Mouse (Mus musculus) neutrophil, adult 65 days (primary cell): ENCODE data around the gene Nrbp1. TPM values are rescaled to one million over a fixed set of nuclear protein-coding genes. Genes with fewer than 3 reads are reported as not detected.

ENCODE experiments used
- total RNA-seq: library from RNA; stranded (reverse); gene quantifications from 2 replicates; pipeline ENCODE4 v1.2.4, GENCODE M21; 2023

Gene Nrbp1
- total RNA-seq = 228 and 242 TPM in 2 replicates

DNA sequence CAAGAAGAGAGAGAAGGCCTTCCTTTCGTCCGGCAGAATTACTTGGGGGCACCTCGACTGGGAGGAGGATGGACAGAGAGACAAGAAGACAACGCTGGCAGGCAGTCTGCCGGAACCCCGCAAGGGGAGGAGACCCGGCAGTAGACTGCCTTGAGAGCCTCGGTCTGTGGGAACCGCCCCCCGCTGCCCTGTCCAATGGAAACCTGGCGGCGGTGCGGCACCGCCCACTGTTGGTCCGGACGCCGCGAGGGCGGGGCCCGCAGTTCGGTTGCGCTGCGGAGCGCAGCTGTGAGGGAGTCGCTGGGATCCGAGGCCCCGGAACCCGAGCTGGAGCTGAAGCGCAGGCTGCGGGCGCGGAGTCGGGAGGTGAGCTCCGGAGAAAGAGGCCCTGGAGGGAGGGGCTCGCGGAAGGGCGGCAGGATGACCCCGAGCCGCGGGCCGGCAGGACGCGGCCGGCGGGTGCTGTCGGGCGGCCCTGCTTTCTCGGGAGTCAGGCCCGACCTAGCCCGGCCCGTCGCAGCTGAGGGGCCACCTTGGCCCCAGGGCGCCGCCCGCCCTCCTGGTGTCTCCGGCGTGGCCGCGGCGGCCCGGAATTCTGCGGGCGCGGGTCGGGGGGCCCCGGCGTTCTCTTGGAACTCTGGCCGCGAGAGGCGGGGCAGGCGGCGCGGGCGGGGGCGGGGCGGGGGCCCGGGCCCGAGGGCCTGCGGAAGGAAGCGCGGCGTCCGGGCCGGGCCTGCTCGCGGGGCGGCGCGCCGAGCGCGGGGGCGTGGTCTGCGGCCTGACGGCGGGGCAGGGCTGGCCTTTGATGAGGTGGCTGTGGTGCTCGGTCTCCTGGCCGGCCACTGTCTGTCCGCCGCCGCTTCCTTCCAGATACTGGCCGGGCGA is at the start of gene Nrbp1, which contains the start of gene Gm9970:
Gene Nrbp1 (plus strand): TSS at position 228 of the 885 bp plus-strand sequence.
Gene Gm9970 (minus strand): TSS at position 596 of the 885 bp plus-strand sequence.

GRCm38 (mm10) chr5:31192939-31193630 is 47.6 kb upstream of the Nrbp1 start, which contains the start of the genes Snx17 and Eif2b4:
Gene Snx17 (plus strand): TSS chr5:31193227.
Gene Eif2b4 (minus strand): TSS chr5:31193430.

DNA sequence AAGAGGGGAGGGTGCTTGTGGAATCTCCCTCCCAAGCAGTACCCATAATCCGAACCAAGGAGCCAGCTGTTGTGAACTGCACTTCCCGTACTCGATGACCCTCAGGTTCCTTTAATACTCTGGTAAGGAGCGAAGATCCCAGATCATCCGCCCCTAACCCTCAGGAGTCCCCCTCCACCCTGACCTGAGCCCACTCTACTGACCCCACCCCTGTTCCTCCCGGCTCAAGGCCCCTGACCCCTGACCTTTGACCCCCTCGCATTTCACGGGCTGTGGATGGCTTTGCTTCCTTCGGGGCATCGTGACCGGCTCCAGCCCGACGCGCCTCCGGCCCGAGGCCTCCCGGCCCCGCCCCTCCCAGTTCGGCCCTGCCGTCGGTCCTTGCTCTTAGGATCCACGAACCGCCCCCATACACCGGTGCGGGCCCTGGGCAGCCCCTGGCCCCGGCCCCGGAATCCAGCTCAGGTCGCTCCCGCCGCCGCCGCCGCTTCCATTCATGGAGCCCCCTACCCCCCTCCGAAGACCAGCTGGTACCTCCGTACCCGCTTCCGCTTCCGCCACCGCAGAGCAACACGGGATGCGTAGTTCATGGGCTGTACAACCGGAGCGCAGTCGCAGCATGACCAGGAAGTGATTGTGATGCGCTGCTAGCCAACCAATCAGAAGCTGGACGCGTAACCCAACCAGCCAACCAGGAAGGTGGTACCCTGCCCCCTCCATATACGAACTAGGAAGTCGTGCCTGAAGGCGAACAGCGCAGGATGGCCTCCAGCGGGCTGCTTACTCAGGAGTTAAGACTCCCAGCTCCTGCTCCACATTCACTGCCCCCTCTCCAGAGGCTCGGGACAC is 38.7 kb upstream of the Nrbp1 start, which contains the start of gene Zfp513:
Gene Zfp513 (minus strand): TSS at position 562 of the 849 bp plus-strand sequence.

DNA sequence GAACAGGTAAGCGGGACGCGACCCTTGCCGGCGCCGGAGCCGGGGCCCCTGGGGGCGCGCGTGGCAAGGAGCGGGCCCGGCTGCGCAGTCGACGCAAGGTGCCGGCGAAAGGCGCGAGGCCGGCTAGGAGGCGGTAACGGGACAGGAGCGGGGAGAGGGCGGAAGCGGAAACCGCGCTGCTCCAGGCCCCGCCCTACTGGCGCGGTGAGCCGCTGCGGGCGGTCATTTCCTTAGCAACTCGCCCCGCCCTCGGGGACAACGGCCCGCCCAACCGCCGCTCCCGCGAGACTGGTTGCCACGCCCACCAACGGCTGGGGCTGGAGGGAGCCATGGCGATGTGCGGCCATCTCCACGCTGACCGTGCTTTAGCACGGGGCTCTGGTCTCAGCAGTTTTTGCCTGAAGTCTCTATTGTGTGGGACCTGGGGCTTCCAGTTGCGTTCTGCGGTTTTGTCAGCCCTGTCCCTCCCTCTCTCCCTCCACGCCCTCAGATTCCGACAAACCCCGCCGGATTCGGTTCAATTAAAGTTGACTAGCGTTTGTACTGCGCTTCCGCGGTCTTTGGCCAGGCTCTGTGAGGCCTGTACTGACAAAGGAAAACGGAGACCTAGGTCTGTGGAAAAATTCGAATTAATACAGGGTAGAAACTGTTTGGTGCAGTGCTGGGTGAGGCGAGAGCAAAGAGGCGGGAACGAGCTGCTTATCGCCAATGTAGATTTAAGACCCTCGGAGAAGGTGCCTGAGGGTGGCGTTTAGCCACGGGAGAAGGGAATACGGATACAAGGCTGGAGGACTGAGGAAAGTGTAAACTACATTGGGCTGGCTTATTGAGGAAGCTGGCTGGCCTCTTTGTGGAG is 20.0 kb upstream of the Nrbp1 start, which contains the start of gene Ppm1g:
Gene Ppm1g (minus strand): TSS at position 240 of the 856 bp plus-strand sequence.

DNA sequence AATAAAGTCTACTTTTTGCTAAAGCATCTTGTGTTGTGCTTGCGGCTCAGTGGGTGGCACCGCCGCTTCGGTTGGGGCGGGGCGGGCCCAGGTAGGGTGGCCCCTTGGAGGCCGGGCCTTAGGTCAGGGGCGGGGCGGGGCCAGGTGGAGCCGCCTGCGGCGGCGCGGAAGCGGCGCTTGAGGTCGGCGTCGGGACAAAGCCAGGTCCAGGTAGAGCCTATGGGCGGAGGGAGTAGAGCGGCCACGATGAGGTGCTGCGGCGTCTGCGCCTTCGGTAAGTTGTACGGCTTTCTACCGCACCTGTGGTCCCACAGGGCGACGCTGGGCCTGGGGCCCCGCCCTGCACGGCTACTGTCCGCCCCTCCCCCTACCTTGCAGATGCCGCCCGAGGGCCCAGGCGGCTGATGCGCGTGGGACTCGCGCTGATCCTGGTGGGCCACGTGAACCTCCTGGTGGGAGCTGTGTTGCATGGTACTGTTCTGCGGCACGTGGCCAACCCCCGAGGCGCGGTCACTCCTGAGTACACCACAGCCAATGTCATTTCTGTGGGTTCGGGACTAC is 11.0 kb downstream of the Nrbp1 start, which contains the start of gene Krtcap3:
Gene Krtcap3 (plus strand): TSS at position 151 of the 561 bp plus-strand sequence.

DNA sequence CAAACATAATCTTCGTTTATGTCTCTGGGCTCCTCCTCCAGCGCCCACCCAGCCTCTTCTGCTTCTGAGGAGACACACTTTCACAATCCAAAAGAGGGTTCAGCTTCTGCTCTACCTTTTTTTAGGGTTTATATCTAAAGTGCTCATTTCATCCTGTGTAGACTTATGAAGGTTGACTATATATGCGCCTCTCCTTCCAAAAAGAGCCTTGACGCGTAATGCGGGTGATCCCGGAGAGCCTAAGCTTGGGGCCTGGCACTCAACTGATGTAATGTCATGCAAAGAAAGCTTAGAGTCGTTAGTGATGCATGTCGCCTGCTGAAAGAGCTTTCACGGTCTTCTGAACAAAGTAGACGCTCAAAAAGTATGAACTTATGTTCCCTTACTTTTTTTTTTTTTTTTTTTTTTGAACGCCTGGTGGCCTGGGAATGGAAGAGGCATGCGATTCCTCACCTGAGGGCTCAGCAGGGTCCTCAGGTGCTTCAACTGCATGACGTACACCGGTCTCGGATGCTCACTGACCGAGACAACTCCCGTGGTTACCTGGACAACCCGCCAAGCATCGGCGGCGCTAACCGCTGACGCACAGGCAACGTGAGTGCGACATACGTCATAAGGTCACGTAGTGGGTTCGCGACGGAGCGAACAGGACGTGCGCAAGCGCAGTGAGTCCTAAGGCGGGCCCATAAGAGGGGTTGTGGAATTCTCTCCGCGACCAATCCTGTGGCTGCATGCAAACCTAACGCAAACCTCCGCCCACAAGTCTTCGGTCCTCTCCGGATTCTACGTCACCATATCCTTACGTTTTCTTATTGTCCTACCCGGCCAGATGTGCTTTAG is 50.1 kb downstream of the Nrbp1 start, which contains the start of gene Ift172:
Gene Ift172 (minus strand): TSS at position 596 of the 840 bp plus-strand sequence.

DNA sequence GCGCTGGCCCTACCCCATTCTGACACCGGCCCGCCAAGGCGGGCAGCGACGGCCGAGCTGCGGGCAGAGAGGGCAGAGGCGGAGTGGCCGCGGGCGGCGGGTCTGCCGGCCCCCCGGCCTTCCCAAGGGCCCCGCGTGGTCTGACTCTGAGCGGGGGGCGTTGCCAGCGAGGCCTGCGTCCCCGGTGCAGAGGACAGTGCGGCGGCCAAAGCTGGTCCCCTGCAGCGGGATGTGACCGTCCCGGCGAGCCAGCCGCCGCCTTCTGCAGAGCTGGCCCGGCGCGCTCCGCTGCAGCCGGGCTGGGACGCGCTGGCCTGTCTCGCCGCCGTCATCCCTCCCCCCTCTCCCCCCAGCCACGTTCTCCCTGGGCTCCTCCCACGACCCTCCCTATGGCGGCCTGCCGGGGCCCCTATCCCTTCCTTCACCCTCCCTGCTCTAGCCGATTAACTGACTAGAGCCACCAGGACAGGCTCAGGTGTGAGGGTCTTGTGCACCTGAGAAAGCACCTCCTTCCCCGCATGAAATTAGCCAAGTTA is 55.0 kb downstream of the Nrbp1 start, which contains the start of gene Fndc4:
Gene Fndc4 (minus strand): TSS at position 475 of the 536 bp plus-strand sequence.

DNA sequence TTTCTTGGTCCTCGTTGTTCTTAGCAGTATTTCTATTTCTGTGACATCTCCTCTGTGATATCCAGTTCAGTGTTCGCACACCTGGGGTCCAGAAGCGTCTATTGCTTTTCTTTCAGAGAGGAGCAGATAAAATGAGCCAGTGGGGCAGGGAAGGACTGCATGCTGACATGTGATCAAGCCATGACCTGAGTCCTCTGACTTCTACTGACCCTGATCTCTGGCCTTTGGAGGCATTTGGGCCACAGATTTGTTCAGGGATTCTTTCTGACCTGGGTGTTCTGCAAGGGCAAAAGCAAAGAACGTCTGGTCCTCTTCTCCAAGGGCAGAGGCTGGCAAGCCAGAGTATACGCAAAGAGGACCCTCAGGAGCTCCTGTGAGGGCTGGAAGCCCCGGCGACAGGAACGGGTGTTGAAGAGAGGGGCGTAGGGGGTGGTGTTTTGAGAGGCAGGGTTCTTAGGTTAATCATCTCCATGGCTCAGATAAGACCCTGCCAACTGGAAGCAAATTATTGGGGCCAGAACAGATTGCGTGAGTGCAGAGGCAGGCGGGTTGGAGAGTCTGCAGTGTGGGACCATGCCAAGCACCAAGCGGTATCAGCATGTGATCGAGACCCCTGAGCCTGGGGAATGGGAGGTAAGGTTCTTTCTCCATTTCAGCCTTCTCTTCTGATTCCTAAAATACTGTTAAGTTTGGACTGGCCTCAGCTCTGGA is 56.5 kb downstream of the Nrbp1 start, which contains the start of gene Gckr:
Gene Gckr (plus strand): TSS at position 397 of the 711 bp plus-strand sequence.

Other genes starting within 250 kb of the Nrbp1 start
- gene Atraid, start 192.6 kb upstream of the Nrbp1 start, total RNA-seq = 11.6 and 17.1 TPM in 2 replicates
- 2.4 and 3.3 TPM in 2 replicates for gene Slc5a6, start 191.9 kb upstream of the Nrbp1 start, total RNA-seq
- 8.2 and 20.3 TPM in 2 replicates for gene Cad, start 186.1 kb upstream of the Nrbp1 start, total RNA-seq
- not detected in 2 replicates for gene Dnajc5g, start 134.6 kb upstream of the Nrbp1 start, total RNA-seq
- not detected in 2 replicates for gene Slc30a3, start 132.6 kb upstream of the Nrbp1 start, total RNA-seq
- not detected in 2 replicates for gene Trim54, start 124.2 kb upstream of the Nrbp1 start, total RNA-seq
- not detected in 2 replicates for gene Ucn, start 102.0 kb upstream of the Nrbp1 start, total RNA-seq
- 7.0 and 7.6 TPM in 2 replicates for gene Mpv17, start 86.6 kb upstream of the Nrbp1 start, total RNA-seq
- 0.93 and 2.1 TPM in 2 replicates for gene Gm29609, start 61.0 kb upstream of the Nrbp1 start, total RNA-seq
- 88.6 and 97.9 TPM in 2 replicates for gene Gtf3c2, start 60.7 kb upstream of the Nrbp1 start, total RNA-seq
- 52.6 and 61.7 TPM in 2 replicates for gene Snx17, start 47.6 kb upstream of the Nrbp1 start, total RNA-seq
- 16.3 and 17.5 TPM in 2 replicates for gene Eif2b4, start 47.4 kb upstream of the Nrbp1 start, total RNA-seq
- gene Zfp513, start 38.6 kb upstream of the Nrbp1 start, total RNA-seq = 29.5 and 34.6 TPM in 2 replicates
- 69.4 and 76.5 TPM in 2 replicates for gene Ppm1g, start 20.2 kb upstream of the Nrbp1 start, total RNA-seq
- gene Gm9970, start 368 bp downstream of the Nrbp1 start, total RNA-seq = 0.79 TPM in 1 of 2 replicates, not detected in the other
- 7.4 and 9.2 TPM in 2 replicates for gene Krtcap3, start 10.8 kb downstream of the Nrbp1 start, total RNA-seq
- 4.3 and 7.5 TPM in 2 replicates for gene Ift172, start 50.3 kb downstream of the Nrbp1 start, total RNA-seq
- not detected in 2 replicates for gene Fndc4, start 55.2 kb downstream of the Nrbp1 start, total RNA-seq
- not detected in 2 replicates for gene Gckr, start 56.6 kb downstream of the Nrbp1 start, total RNA-seq
- 13.6 and 15.4 TPM in 2 replicates for gene Zfp512, start 211.6 kb downstream of the Nrbp1 start, total RNA-seq
- 0.36 and 0.51 TPM in 2 replicates for gene 4930548H24Rik, start 244.9 kb downstream of the Nrbp1 start, total RNA-seq